Mouse (Mus musculus) heart, embryonic 12.5 days (tissue): ENCODE measurements around the gene Pard3b. TPM values are rescaled to one million over a fixed set of nuclear protein-coding genes. Genes with fewer than 3 reads are reported as not detected.
A peak's percentile ranks its signal among the peaks of the same experiment; 100 is the strongest.

Source experiments
- ATAC-seq: fragments of 200-750 bp; cut with Nextera tagmentation; 2 replicates; pipeline ENCODE4 v1.8.0; 2017; ENCODE audit warnings: moderate TSS enrichment, moderate library complexity; ENCODE audit not compliant: insufficient number of reproducible peaks, low FRiP score
- H3K27ac ChIP-seq: fragments of 300-500 bp; sonication (generic); 2 replicates; pipeline ENCODE4 v1.5.1; 2016; ENCODE audit warnings: mild to moderate bottlenecking, moderate library complexity; ENCODE audit not compliant: poor library complexity, severe bottlenecking
- H3K27me3 ChIP-seq: fragments of 300-500 bp; sonication (generic); replicated peaks from 2 replicates; pipeline ENCODE4 v1.6.1; 2016; ENCODE audit warnings: mild to moderate bottlenecking, moderate library complexity
- H3K36me3 ChIP-seq: fragments of 300-500 bp; sonication (generic); 2 replicates; pipeline ENCODE4 v1.6.1; 2016; ENCODE audit warnings: mild to moderate bottlenecking, moderate library complexity
- H3K4me1 ChIP-seq: fragments of 300-500 bp; sonication (generic); replicated peaks from 2 replicates; pipeline ENCODE4 v1.6.1; 2016; ENCODE audit warnings: mild to moderate bottlenecking
- H3K4me2 ChIP-seq: fragments of 300-500 bp; sonication (generic); 2 replicates; pipeline ENCODE4 v1.6.1; 2016; ENCODE audit warnings: mild to moderate bottlenecking, moderate library complexity
- H3K4me3 ChIP-seq: fragments of 300-500 bp; sonication (generic); 2 replicates; pipeline ENCODE4 v1.5.1; 2016; ENCODE audit warnings: mild to moderate bottlenecking
- H3K9ac ChIP-seq: fragments of 300-500 bp; sonication (generic); 2 replicates; pipeline ENCODE4 v1.6.1; 2016; ENCODE audit warnings: mild to moderate bottlenecking, moderate library complexity
- H3K9me3 ChIP-seq: fragments of 300-500 bp; sonication (generic); replicated peaks from 2 replicates; pipeline ENCODE4 v1.6.1; 2016; ENCODE audit warnings: mild to moderate bottlenecking, moderate library complexity
- WGBS: fragments of 180-500 bp; shearing (Covaris S2); methylation state at CpG from one replicate; pipeline ENCODE4 v1.1.7; 2016; 5-methylcytosine and 5-hydroxymethylcytosine counted together
- polyA plus RNA-seq: library from polyadenylated mRNA; unstranded; fragments of >200 nt; fragmentation: Nextera tagmentation; extraction: Ambion mirVana; gene quantifications from 2 replicates; pipeline ENCODE4 v1.2.1, GENCODE M21; 2016

Gene Pard3b
- polyA plus RNA-seq, 1 experiment from 2014 or later, result 16.0 TPM

GRCm38 (mm10) chr1:62328808-62329207 is 690.2 kb downstream of the Pard3b start:
- H3K36me3 ChIP-seq, result no peaks in the 10 kb centered on the region
- H3K4me1 ChIP-seq, result peaks cover 7% of the 10 kb centered on the region
- no peak overlapping the region for H3K4me3 ChIP-seq
- no peak overlapping the region for H3K9ac ChIP-seq
- ATAC-seq, result no peak
- no peaks in the 10 kb centered on the region for H3K27me3 ChIP-seq
- 0 out of 2 replicates have a peak overlapping the region, but pooled peaks have one; percentile 43 for H3K27ac ChIP-seq
- H3K4me2 ChIP-seq, result no peak overlapping the region
- WGBS, result 38% methylated on average over 3 of the region's 3 CpGs
- no peaks in the 10 kb centered on the region for H3K9me3 ChIP-seq

GRCm38 (mm10) chr1:62333016-62333415 is 694.4 kb downstream of the Pard3b start:
- WGBS, result 39% methylated on average over 2 of the region's 2 CpGs
- Histone ChIP-seq H3K36me3 (no peaks in the 10 kb centered on the region), H3K27ac (no peak overlapping the region), H3K4me1 (peaks cover 7% of the 10 kb centered on the region), H3K4me2 (no peak overlapping the region), H3K4me3 (no peak overlapping the region), H3K9me3 (no peaks in the 10 kb centered on the region), H3K9ac (no peak overlapping the region), H3K27me3 (no peaks in the 10 kb centered on the region)
- ATAC-seq, result no peak

- 78% methylated on average over 5 of the region's 5 CpGs for WGBS
- Histone ChIP-seq H3K4me1 (peaks cover 3% of the 10 kb centered on the region; the same call in 1 of the 2 replicates), H3K9ac (no peak overlapping the region), H3K27ac (no peak overlapping the region), H3K9me3 (no peaks in the 10 kb centered on the region), H3K4me3 (no peak overlapping the region), H3K4me2 (no peak overlapping the region), H3K27me3 (no peaks in the 10 kb centered on the region), H3K36me3 (no peaks in the 10 kb centered on the region)
- no peak for ATAC-seq
These were observed 695.6 kb downstream of the Pard3b start for GRCm38 (mm10) chr1:62334196-62334595.

GRCm38 (mm10) chr1:62340261-62340660 is 701.6 kb downstream of the Pard3b start:
- no peak overlapping the region for H3K4me2 ChIP-seq
- no peaks in the 10 kb centered on the region for H3K4me1 ChIP-seq
- WGBS, result 67% methylated on average over 1 of the region's 1 CpGs
- H3K9me3 ChIP-seq, result no peaks in the 10 kb centered on the region
- H3K4me3 ChIP-seq, result no peak overlapping the region
- no peak overlapping the region for H3K27ac ChIP-seq
- ATAC-seq, result no peak
- no peaks in the 10 kb centered on the region for H3K27me3 ChIP-seq
- H3K9ac ChIP-seq, result no peak overlapping the region
- H3K36me3 ChIP-seq, result no peaks in the 10 kb centered on the region

DNA sequence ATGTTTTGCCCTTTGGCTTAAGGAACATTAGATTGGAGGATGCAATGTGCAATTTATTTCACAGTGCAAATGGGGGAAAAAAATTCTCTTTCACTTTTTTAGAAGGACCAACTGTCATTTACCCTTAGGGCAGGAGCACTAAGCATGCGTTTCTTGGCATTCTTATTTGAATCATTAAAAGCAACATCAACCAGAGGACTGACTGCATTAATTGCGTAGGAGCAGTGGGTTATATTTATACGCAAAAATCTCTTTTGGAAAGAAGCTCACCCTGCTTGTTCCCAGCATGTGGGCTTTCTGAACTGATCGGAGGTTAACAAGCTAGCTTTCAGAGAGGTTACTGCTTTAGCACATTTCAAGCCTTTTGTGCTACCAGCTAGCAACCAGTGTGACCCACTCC is 705.7 kb downstream of the Pard3b start:
- H3K4me1 ChIP-seq, result 0 out of 2 replicates have a peak, but pooled peaks cover 3% of the 10 kb centered on the region
- H3K27me3 ChIP-seq, result no peaks in the 10 kb centered on the region
- no peaks in the 10 kb centered on the region for H3K9me3 ChIP-seq
- no peak overlapping the region for H3K9ac ChIP-seq
- no peak for ATAC-seq
- H3K27ac ChIP-seq, result no peak overlapping the region
- no peak overlapping the region for H3K4me3 ChIP-seq
- WGBS, result 82% methylated on average over 4 of the region's 4 CpGs
- H3K36me3 ChIP-seq, result no peaks in the 10 kb centered on the region
- no peak overlapping the region for H3K4me2 ChIP-seq

DNA sequence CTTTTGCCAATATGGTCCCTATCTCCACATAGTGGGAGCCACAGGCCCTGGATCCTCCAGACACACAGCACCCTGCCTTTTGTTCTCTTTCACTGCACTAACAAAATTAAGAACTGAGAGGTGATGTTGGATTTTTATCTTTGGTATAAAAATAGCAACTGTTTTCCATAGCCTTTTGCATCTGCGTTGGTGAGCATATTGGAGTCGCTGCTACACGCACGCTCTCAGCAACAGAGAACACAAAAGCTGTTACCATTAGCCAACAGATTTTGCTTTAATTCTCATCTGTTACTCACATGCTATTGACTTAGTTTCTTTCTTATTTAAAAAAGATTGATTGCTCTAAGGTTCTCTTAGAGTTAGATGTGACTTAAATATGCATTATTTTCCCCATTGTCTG is 709.7 kb downstream of the Pard3b start:
- Histone ChIP-seq H3K9ac (no peak overlapping the region), H3K27ac (no peak overlapping the region), H3K4me1 (peaks cover 10% of the 10 kb centered on the region), H3K4me2 (no peak overlapping the region), H3K36me3 (no peaks in the 10 kb centered on the region), H3K9me3 (no peaks in the 10 kb centered on the region), H3K27me3 (no peaks in the 10 kb centered on the region), H3K4me3 (no peak overlapping the region)
- no peak for ATAC-seq
- 71% methylated on average over 4 of the region's 4 CpGs for WGBS

- ATAC-seq, result no peak
- no peak overlapping the region for H3K9ac ChIP-seq
- 65% methylated on average over 4 of the region's 4 CpGs for WGBS
These were observed 716.9 kb downstream of the Pard3b start for GRCm38 (mm10) chr1:62355496-62355895.

DNA sequence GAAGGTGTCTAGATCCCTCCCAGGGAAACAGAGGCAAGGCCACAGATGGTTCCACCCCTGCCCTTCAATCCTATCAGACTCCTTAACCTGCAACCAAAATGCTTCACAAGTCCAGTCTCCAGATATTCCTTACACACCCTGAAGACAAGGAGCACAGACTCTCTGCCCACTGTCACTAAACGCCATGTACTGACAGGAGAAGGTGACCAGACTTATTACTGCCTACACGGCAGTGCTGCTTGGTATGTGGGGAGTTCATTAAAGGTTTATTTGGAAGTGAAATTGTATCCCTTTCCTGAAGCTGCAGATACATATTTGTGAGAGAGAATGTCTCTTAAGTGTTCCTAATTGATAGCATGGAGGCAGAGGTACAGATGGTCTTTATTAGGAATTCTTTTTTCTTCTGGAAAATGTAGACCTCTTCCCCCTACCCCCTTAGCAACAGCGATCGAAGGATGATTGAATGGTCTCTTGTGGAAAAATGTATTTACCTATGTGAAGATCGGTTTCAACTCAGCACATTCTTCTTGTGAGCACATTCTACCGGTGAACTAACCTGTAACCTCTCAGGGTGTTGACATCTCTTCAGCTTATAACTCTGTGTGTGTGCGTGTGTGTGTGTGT is 735.9 kb downstream of the Pard3b start:
- H3K4me3 ChIP-seq, result no peak overlapping the region
- no peak overlapping the region for H3K4me2 ChIP-seq
- no peaks in the 10 kb centered on the region for H3K27me3 ChIP-seq
- no peak overlapping the region for H3K27ac ChIP-seq
- WGBS, result 64% methylated on average over 7 of the region's 7 CpGs
- H3K9ac ChIP-seq, result no peak overlapping the region
- H3K9me3 ChIP-seq, result no peaks in the 10 kb centered on the region; the same call in 1 of the 2 replicates
- ATAC-seq, result no peak
- peaks cover 12% of the 10 kb centered on the region; the same call in 1 of the 2 replicates for H3K4me1 ChIP-seq
- no peaks in the 10 kb centered on the region for H3K36me3 ChIP-seq

More at GRCm38 (mm10) chr1:62355496-62355895, 716.9 kb downstream of the Pard3b start:
- no peak overlapping the region for H3K27ac ChIP-seq
- no peak overlapping the region for H3K4me3 ChIP-seq
- H3K27me3 ChIP-seq, result no peaks in the 10 kb centered on the region
- no peaks in the 10 kb centered on the region for H3K9me3 ChIP-seq
- no peak overlapping the region for H3K4me2 ChIP-seq
- no peaks in the 10 kb centered on the region for H3K36me3 ChIP-seq
- H3K4me1 ChIP-seq, result peaks cover 7% of the 10 kb centered on the region

DNA sequence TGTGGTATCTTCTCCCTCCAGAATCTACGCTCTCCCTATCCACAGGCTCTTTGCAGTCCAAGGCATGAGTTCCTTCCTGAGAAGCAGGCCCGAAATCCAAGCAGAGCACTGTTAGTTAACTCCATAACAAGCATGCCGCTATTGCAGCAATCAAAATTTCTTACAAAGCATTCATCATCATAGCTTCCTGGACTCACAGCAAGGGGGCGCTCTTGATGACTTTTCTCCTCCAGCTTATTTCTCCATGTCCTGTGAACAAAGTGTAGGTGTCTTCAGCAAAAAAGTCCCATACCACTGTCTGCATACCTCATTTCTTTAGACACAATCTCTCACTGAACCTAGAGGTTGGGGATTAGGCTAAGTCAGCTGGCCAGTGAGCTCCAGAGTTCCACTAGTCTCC is 739.7 kb downstream of the Pard3b start:
- Histone ChIP-seq H3K27me3 (no peaks in the 10 kb centered on the region), H3K4me3 (no peak overlapping the region), H3K36me3 (no peaks in the 10 kb centered on the region), H3K4me2 (no peak overlapping the region), H3K9ac (no peak overlapping the region), H3K9me3 (no peaks in the 10 kb centered on the region; the same call in 1 of the 2 replicates), H3K4me1 (peaks cover 20% of the 10 kb centered on the region), H3K27ac (no peak overlapping the region)
- 82% methylated on average over 4 of the region's 4 CpGs for WGBS
- no peak for ATAC-seq

DNA sequence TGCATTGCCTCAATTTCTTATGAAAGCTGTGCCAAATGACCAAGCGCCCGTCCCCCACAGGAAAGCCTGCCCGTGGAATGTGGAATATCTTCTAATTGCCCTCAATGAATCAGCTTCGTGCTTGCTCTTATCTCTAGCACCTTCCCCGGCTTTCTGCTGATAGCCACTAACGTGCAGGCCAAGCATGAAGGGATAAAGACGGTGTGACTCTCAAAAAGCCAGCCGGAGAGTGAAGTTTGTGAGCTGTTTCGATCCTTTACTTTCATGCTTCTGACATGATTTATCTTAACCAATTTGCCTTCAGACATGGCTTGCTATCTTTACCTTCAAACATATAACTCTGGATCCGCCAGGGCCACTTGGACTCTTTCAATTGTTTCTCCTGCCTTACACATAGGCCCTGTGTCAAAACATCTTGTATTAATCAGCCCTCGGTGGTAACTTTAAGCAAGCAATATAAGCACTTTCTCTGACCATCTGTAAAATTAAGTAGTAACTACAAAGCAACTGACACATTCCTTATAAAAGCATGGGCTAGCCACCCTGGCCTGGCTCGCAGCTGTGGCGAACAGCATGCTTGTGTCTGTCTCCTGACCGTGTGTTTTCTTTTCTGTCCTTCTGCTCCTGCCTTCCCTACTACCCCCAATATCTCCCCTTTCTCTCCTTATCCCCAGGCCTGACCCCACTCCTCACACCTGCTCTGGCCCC is 744.3 kb downstream of the Pard3b start:
- Histone ChIP-seq H3K36me3 (no peaks in the 10 kb centered on the region), H3K4me3 (no peak overlapping the region), H3K9me3 (no peaks in the 10 kb centered on the region; the same call in 1 of the 2 replicates), H3K4me2 (peak overlapping the region; percentile 55), H3K4me1 (peaks cover 10% of the 10 kb centered on the region), H3K27ac (no peak overlapping the region), H3K27me3 (no peaks in the 10 kb centered on the region), H3K9ac (no peak overlapping the region)
- no peak for ATAC-seq
- 14% methylated on average over 14 of the region's 14 CpGs for WGBS

GRCm38 (mm10) chr1:62384241-62384640 is 745.6 kb downstream of the Pard3b start:
- ATAC-seq, result no peak
- no peak overlapping the region for H3K4me2 ChIP-seq

More at GRCm38 (mm10) chr1:62384241-62384640, 745.6 kb downstream of the Pard3b start:
- Histone ChIP-seq H3K27me3 (no peaks in the 10 kb centered on the region), H3K27ac (no peak overlapping the region), H3K9me3 (no peaks in the 10 kb centered on the region), H3K36me3 (no peaks in the 10 kb centered on the region), H3K4me1 (peaks cover 10% of the 10 kb centered on the region), H3K4me3 (no peak overlapping the region), H3K9ac (no peak overlapping the region)
- 90% methylated on average over 1 of the region's 1 CpGs for WGBS
